Comparison of ENCODE assay signal across 8 mouse cellular contexts in genomic region chr5:4948090-4948954, GRCm38 (mm10).
A peak's percentile ranks its signal among the peaks of the same experiment; 100 is the strongest.
DNase-seq lines count a peak whose midpoint lies in the region; ATAC-seq and TF ChIP-seq lines count a peak whose summit lies in the region.

No protein-coding gene starts in this region.

- H3K4me1 ChIP-seq in kidney, embryonic 14.5 days (ENCODE audit: control insufficient read depth, insufficient read depth, low read length) = no peaks in the 10 kb centered on the region
- H3K4me1 ChIP-seq in E14TG2a.4 (replicated peaks; ENCODE audit: low read depth, low read length) = no peaks in the 10 kb centered on the region
- H3K4me1 ChIP-seq in liver, embryonic 12.5 days = no peaks in the 10 kb centered on the region

- no peaks in the 10 kb centered on the region for H3K36me3 ChIP-seq in kidney, embryonic 14.5 days (ENCODE audit: control insufficient read depth, insufficient read depth, low read length)
- H3K36me3 ChIP-seq in E14TG2a.4 (ENCODE audit: insufficient read depth, low read length) = no peaks in the 10 kb centered on the region
- no peaks in the 10 kb centered on the region for H3K36me3 ChIP-seq in liver, embryonic 12.5 days

- no peaks in the 10 kb centered on the region for H3K27me3 ChIP-seq in kidney, embryonic 14.5 days (ENCODE audit: control insufficient read depth, insufficient read depth, low read length)
- no peaks in the 10 kb centered on the region for H3K27me3 ChIP-seq in E14TG2a.4 (ENCODE audit: insufficient read depth, low read length)
- no peaks in the 10 kb centered on the region for H3K27me3 ChIP-seq in liver, embryonic 12.5 days (replicated peaks)

- TF ChIP-seq CTCF in E14TG2a.4 (conservative IDR thresholded peaks at IDR 0.05; ENCODE audit: low read length) = peak; percentile 47

- no peak overlapping the region for H3K9ac ChIP-seq in kidney, embryonic 14.5 days (ENCODE audit: low read depth, low read length)
- H3K9ac ChIP-seq in liver, embryonic 12.5 days = no peak overlapping the region

- WGBS in kidney, embryonic 14.5 days = 69% methylated on average over 3 of the region's 3 CpGs
- 67% methylated on average over 3 of the region's 3 CpGs for WGBS in liver, embryonic 12.5 days (ENCODE audit: insufficient replicate concordance)

- H3K4me2 ChIP-seq in kidney, embryonic 14.5 days (replicated peaks; ENCODE audit: low read depth, low read length) = no peak overlapping the region
- H3K4me2 ChIP-seq in liver, embryonic 12.5 days = no peak overlapping the region

- H3K9me3 ChIP-seq in kidney, embryonic 14.5 days (ENCODE audit: control insufficient read depth, low read length) = no peaks in the 10 kb centered on the region
- H3K9me3 ChIP-seq in E14TG2a.4 (ENCODE audit: low read length) = no peaks in the 10 kb centered on the region; the same call in 1 of the 2 replicates
- no peaks in the 10 kb centered on the region for H3K9me3 ChIP-seq in liver, embryonic 12.5 days (replicated peaks)

- no peak overlapping the region for H3K27ac ChIP-seq in kidney, embryonic 14.5 days (ENCODE audit: low read depth, low read length)
- no peak overlapping the region for H3K27ac ChIP-seq in liver, embryonic 12.5 days

- DNase-seq in kidney, adult 9 months = peak; percentile 50
- DNase-seq in brain, embryonic 18.5 days (ENCODE audit: low read depth, low spot score) = peak; percentile 37
- peak; percentile 57 for DNase-seq in lung, postnatal 10 days
- no peak for DNase-seq in ovary, postnatal 14 days (ENCODE audit: low spot score)
- no peak for DNase-seq in kidney, adult 18-20 months

- ATAC-seq in kidney, embryonic 14.5 days (ENCODE audit: low FRiP score, low TSS enrichment) = no peak
- no peak for ATAC-seq in liver, embryonic 12.5 days

- no peak overlapping the region for H3K4me3 ChIP-seq in kidney, embryonic 14.5 days (ENCODE audit: low read length)
- no peak overlapping the region for H3K4me3 ChIP-seq in E14TG2a.4 (replicated peaks; ENCODE audit: low read length)
- H3K4me3 ChIP-seq in liver, embryonic 12.5 days = no peak overlapping the region

Comparison
In these comparisons a context has a peak if more than half of its experiments do, and no peak if none do; other contexts are left out.
1. DNase-seq: peak in kidney, adult 9 months (single experiment), brain, embryonic 18.5 days (single experiment) and lung, postnatal 10 days (single experiment); none in ovary, postnatal 14 days (single experiment) and kidney, adult 18-20 months (single experiment).